Mouse (Mus musculus) lung, postnatal 0 days (tissue): ENCODE data around the gene Nkain2. TPM values are rescaled to one million over a fixed set of nuclear protein-coding genes. Genes with fewer than 3 reads are reported as not detected.

Source experiments
- ATAC-seq: fragments of 200-750 bp; cut with Nextera tagmentation; 2 replicates; pipeline ENCODE4 v1.8.0; 2017; ENCODE audit warnings: moderate library complexity
- DNase-seq: peaks from one replicate; pipeline ENCODE4 v3.0.0-alpha.2; 2016; ENCODE audit warnings: low spot score
- H3K27ac ChIP-seq: fragments of 300-500 bp; sonication (generic); 2 replicates; pipeline ENCODE4 v1.5.1; 2014; ENCODE audit warnings: antibody characterized with exemption, mild to moderate bottlenecking, low read length, mixed read lengths
- H3K27me3 ChIP-seq: fragments of 300-500 bp; sonication (generic); replicated peaks from 2 replicates; pipeline ENCODE4 v1.6.1; 2014; ENCODE audit warnings: low read length, mixed read lengths; ENCODE audit not compliant: insufficient read depth
- H3K36me3 ChIP-seq: fragments of 300-500 bp; sonication (generic); 2 replicates; pipeline ENCODE4 v1.6.1; 2014; ENCODE audit warnings: low read length, mixed read lengths; ENCODE audit not compliant: insufficient read depth
- H3K4me1 ChIP-seq: fragments of 300-500 bp; sonication (generic); 2 replicates; pipeline ENCODE4 v1.6.1; 2014; ENCODE audit warnings: antibody characterized with exemption, low read depth, low read length, mixed read lengths; ENCODE audit not compliant: insufficient read depth
- H3K4me2 ChIP-seq: fragments of 300-500 bp; sonication (generic); replicated peaks from 2 replicates; pipeline ENCODE4 v1.6.1; 2014; ENCODE audit warnings: low read depth, mild to moderate bottlenecking, low read length, moderate library complexity, mixed read lengths
- H3K4me3 ChIP-seq: fragments of 300-500 bp; sonication (generic); 2 replicates; pipeline ENCODE4 v1.5.1; 2014; ENCODE audit warnings: low read depth, low read length
- H3K9ac ChIP-seq: fragments of 300-500 bp; sonication (generic); replicated peaks from 2 replicates; pipeline ENCODE4 v1.6.1; 2014; ENCODE audit warnings: low read depth, mild to moderate bottlenecking
- H3K9me3 ChIP-seq: fragments of 300-500 bp; sonication (generic); 2 replicates; pipeline ENCODE4 v1.6.1; 2016; ENCODE audit warnings: low read length, mixed read lengths
- CTCF ChIP-seq: IDR thresholded peaks from 2 replicates; pipeline ENCODE4 v1.5.1; 2016; ENCODE audit warnings: antibody characterized with exemption, mild to moderate bottlenecking
- EP300 ChIP-seq: IDR thresholded peaks from 2 replicates; pipeline ENCODE4 v1.6.1; 2016; ENCODE audit warnings: antibody characterized with exemption, mild to moderate bottlenecking, control low read depth
- WGBS: fragments of 180-500 bp; shearing (Covaris S2); extraction: QIAGEN DNeasy Blood & Tissue Kit; methylation state at CpG from one replicate; pipeline ENCODE4 v1.1.7; 2014; 5-methylcytosine and 5-hydroxymethylcytosine counted together
- polyA plus RNA-seq: library from polyadenylated mRNA; unstranded; fragments of >200 nt; fragmentation: Nextera tagmentation; extraction: Ambion mirVana; gene quantifications from 2 replicates; pipeline ENCODE4 v1.2.1, GENCODE M21; 2015

The Nkain2 gene
- polyA plus RNA-seq, 1 experiment from 2014 or later: not detected

DNA sequence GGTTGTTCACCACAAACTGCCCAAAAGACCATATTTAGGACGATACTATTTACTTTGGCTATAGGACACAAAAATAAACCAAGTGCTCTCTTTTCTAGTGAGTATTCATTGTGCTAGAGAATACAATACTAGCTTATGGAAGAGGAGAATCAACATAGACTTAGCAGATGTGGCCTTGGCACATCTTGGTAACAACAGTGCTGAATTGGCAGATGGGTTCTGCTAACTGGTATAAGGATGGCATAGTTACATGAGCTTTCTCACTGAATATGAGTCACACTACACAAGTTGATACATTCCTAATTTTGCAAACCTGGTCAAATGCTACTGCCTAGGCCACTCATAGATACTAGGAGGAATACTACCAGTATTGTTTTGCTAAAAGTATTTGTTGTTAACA lies 489.3 kb downstream of the Nkain2 start:
- no peak for TF ChIP-seq EP300
- no peak for TF ChIP-seq CTCF
- Histone ChIP-seq H3K36me3 (no peaks in the 10 kb centered on the region), H3K9ac (no peak overlapping the region), H3K27ac (no peak overlapping the region), H3K27me3 (no peaks in the 10 kb centered on the region), H3K4me3 (no peak overlapping the region), H3K4me2 (no peak overlapping the region), H3K4me1 (no peaks in the 10 kb centered on the region), H3K9me3 (no peaks in the 10 kb centered on the region)
- ATAC-seq (no peak), DNase-seq (no peak)
- 71% methylated on average over 1 of the region's 1 CpGs for WGBS

DNA sequence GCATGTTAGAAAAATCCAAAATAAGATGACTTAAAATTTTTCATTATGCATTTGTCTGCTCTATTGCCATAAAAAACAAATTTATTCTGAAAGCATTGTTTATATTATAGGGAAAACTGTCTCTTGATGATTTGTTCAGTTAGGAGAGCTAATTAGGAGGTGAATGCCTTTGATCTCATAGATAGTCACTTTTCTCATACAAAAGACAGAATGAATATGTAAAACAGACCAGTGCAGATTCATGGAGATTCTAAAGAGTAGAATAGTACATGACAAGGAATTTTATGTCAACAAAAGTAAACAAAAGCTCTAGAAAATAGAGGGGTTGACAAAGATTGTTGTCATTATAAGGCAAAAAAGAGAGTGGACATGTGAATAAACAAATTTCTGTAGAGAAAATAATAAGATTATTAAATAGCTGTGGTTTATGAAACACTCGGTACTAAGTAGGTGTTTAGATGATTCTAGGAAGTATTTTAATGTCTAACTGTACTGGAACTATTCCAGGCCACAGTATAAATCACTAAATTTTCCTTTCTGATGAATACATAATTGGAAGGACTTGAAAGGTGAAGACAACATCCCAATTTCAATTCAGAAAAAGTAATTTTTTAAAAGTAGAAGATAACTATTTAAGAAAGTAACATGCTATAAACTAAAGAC lies 496.3 kb downstream of the Nkain2 start:
- Histone ChIP-seq H3K9me3 (no peaks in the 10 kb centered on the region), H3K4me3 (no peak overlapping the region), H3K9ac (no peak overlapping the region), H3K4me2 (no peak overlapping the region), H3K36me3 (no peaks in the 10 kb centered on the region), H3K27me3 (no peaks in the 10 kb centered on the region), H3K4me1 (no peaks in the 10 kb centered on the region), H3K27ac (no peak overlapping the region)
- DNase-seq (no peak), ATAC-seq (no peak)
- WGBS: 43% methylated on average over 1 of the region's 1 CpGs
- TF ChIP-seq EP300 (no peak), CTCF (no peak)

DNA sequence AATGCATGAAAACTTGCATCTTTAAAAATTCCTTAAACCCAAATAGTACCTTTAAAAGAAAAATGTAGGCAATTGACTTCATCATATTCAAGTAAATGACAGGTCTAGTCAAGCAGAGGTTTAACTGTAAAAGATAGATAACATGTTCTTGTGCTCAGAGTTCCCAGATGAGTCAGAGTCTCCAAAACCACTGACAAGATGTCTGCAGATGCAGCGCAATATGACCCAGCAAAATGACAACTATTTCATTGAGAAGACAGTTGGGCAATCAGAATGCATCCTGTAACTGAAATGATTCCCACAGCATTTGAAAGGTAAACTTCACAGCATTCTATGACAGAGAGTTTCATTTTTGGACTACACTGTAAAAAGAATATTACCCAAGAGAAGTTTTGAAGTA lies 496.9 kb downstream of the Nkain2 start:
- Histone ChIP-seq H3K27ac (no peak overlapping the region), H3K4me2 (no peak overlapping the region), H3K36me3 (no peaks in the 10 kb centered on the region), H3K27me3 (no peaks in the 10 kb centered on the region), H3K9me3 (no peaks in the 10 kb centered on the region), H3K4me1 (no peaks in the 10 kb centered on the region), H3K9ac (no peak overlapping the region), H3K4me3 (no peak overlapping the region)
- TF ChIP-seq EP300: no peak
- 60% methylated on average over 1 of the region's 1 CpGs for WGBS
- DNase-seq (no peak), ATAC-seq (no peak)

DNA sequence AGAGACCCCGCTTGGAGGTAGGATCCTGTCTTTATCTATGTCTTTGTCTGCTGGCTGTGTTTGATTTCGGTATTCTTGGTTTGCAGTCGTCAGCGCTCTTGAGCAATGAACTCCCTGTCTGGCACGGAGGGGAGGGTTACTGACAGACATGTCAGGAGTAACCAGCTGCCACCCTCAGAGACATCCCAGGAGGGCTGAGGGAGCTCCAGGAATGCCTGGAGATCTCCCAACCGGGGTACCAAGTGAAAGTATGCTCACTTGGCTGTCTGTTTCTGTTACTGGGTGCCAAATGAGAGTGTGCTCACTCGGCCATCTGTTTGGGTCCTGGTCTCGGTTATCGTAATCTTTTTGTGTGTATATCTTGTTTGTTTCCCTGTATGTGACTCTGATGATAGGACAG lies 577.5 kb downstream of the Nkain2 start:
- Histone ChIP-seq H3K27me3 (no peaks in the 10 kb centered on the region), H3K4me1 (no peaks in the 10 kb centered on the region), H3K27ac (no peak overlapping the region), H3K36me3 (no peaks in the 10 kb centered on the region), H3K4me2 (no peak overlapping the region), H3K4me3 (no peak overlapping the region), H3K9ac (no peak overlapping the region), H3K9me3 (no peaks in the 10 kb centered on the region)
- ATAC-seq (no peak), DNase-seq (no peak)
- TF ChIP-seq EP300 (no peak), CTCF (no peak)
- WGBS: 86% methylated on average over 9 of the region's 9 CpGs

DNA sequence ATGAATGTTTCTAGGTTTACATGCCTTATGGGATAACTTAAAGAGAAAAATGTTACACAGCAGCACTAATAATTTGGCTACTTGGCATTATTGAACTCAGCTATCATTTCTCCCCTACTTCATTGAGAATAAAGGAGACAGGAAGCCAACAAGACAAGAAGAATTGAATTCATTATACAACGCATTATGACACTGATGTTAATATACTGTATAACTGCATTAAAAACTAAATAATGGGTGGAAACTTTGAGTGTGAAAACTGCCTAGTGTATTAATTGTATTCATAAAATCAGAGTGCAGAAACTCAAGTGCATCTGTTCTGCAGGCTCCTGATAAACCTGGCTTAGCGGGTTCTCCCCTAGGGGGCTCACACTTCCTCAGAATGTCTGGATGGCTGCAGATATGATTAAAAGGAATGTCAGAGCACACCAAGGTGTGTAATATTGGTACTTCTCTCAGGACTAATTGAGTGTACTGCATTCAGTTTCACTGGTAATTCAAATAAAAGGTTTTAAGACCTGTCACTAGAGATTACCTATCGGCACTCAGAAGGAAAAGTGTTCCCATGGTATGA lies 589.2 kb downstream of the Nkain2 start:
- WGBS: 81% methylated on average over 3 of the region's 3 CpGs
- H3K4me2 ChIP-seq: no peak overlapping the region

DNA sequence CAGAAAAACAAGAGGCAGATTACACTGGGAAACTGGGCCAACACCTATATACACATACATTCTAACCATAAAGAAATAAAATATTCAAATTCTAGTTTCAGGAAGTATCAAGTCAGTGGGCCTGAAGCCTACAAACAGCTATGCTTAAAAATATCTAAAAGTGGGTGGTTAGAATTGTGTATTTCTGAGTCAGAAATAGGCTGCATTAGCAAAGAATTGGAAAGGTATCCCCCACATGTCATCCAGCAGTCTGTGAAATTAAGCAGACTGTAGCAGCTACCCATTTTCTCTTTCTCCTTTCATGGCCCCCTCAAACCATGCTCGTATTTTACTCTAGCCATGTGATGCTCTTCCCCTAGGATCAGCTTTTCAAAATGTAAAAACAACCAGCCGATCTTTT lies 599.8 kb downstream of the Nkain2 start:
- Histone ChIP-seq H3K9ac (no peak overlapping the region), H3K27ac (no peak overlapping the region), H3K4me1 (no peaks in the 10 kb centered on the region), H3K36me3 (no peaks in the 10 kb centered on the region), H3K4me2 (no peak overlapping the region), H3K27me3 (no peaks in the 10 kb centered on the region), H3K9me3 (no peaks in the 10 kb centered on the region), H3K4me3 (no peak overlapping the region)
- DNase-seq: no peak
- ATAC-seq: no peak
- WGBS: 68% methylated on average over 2 of the region's 2 CpGs
- TF ChIP-seq CTCF: no peak
- no peak for TF ChIP-seq EP300

More for the DNA sequence above, 589.2 kb downstream of the Nkain2 start:
- ATAC-seq (no peak), DNase-seq (no peak)
- H3K4me1 ChIP-seq: no peaks in the 10 kb centered on the region
- no peaks in the 10 kb centered on the region for H3K9me3 ChIP-seq
- H3K4me3 ChIP-seq: no peak overlapping the region
- H3K27ac ChIP-seq: no peak overlapping the region
- H3K36me3 ChIP-seq: no peaks in the 10 kb centered on the region
- no peaks in the 10 kb centered on the region for H3K27me3 ChIP-seq
- no peak overlapping the region for H3K9ac ChIP-seq
- no peak for TF ChIP-seq CTCF
- no peak for TF ChIP-seq EP300
